Mouse (Mus musculus) lung, embryonic 14.5 days (tissue): ENCODE measurements at regions not wholly inside any gene's neighbourhood (a gene's known extent, or its start where the extent isn't known, plus 50 kb on each side); places are given as distances from the start of the nearest gene placed in this dataset.

Experiments used
- ATAC-seq: fragments of 200-750 bp; cut with Nextera tagmentation; 2 replicates; pipeline ENCODE4 v1.8.0; 2017; ENCODE audit warnings: mild to moderate bottlenecking, moderate TSS enrichment, moderate library complexity; ENCODE audit not compliant: insufficient read depth
- DNase-seq: peaks from one replicate; pipeline ENCODE4 v3.0.0-alpha.2; 2015
- H3K27ac ChIP-seq: fragments of 300-500 bp; sonication (generic); 2 replicates; pipeline ENCODE4 v1.5.1; 2014; ENCODE audit warnings: low read depth, mild to moderate bottlenecking, moderate library complexity
- H3K27me3 ChIP-seq: fragments of 300-500 bp; sonication (generic); 2 replicates; pipeline ENCODE4 v1.6.1; 2014; ENCODE audit warnings: low read length, control low read depth; ENCODE audit not compliant: insufficient read depth
- H3K36me3 ChIP-seq: fragments of 300-500 bp; sonication (generic); 2 replicates; pipeline ENCODE4 v1.6.1; 2014; ENCODE audit warnings: control low read depth; ENCODE audit not compliant: insufficient read depth
- H3K4me1 ChIP-seq: fragments of 300-500 bp; sonication (generic); 2 replicates; pipeline ENCODE4 v1.6.1; 2014; ENCODE audit warnings: antibody characterized with exemption, control low read depth; ENCODE audit not compliant: insufficient read depth
- H3K4me2 ChIP-seq: fragments of 300-500 bp; sonication (generic); 2 replicates; pipeline ENCODE4 v1.6.1; 2014; ENCODE audit warnings: mild to moderate bottlenecking
- H3K4me3 ChIP-seq: fragments of 300-500 bp; sonication (generic); 2 replicates; pipeline ENCODE4 v1.5.1; 2014; ENCODE audit warnings: low read depth, low read length
- H3K9ac ChIP-seq: fragments of 300-500 bp; sonication (generic); 2 replicates; pipeline ENCODE4 v1.6.1; 2014
- H3K9me3 ChIP-seq: fragments of 300-500 bp; sonication (generic); 2 replicates; pipeline ENCODE4 v1.6.1; 2016; ENCODE audit warnings: low read depth, low read length, control low read depth
- CTCF ChIP-seq: IDR thresholded peaks from 2 replicates; pipeline ENCODE4 v1.5.1; 2016; ENCODE audit warnings: antibody characterized with exemption, low read depth
- WGBS: fragments of 180-500 bp; shearing (Covaris S2); extraction: QIAGEN DNeasy Blood & Tissue Kit; methylation state at CpG from one replicate; pipeline ENCODE4 v1.1.7; 2014; 5-methylcytosine and 5-hydroxymethylcytosine counted together

DNA sequence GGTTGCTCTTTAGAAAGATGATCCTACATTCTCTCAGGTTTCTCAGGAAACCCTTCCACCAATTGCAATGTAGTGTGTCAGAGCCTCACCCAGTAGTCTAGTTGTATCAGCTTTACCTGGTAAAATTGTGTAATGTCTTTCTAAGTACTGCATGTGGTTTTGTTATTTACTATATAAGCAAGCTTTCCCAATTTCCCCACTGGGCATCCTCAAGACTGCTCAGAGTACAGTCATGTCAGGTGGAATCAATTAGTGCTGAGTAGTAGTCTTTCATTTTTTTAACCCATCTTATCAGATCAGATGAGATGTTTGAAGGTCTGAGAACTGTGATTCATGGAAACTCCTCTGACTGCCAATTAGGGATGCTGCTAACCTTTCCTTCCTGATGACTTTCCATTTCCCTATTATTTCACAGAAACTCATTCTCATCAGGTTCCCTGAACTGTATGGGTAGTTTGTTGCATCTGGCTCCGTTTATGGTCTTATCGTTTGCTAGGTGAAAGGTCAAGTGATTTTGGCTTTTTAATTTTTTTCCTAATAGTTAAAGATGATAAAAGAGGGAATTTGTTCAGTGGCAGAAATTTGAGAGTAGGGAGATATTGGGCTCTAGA, 393.6 kb upstream of the Cobl start:
- H3K4me1 ChIP-seq = no peaks in the 10 kb centered on the region
- no peak overlapping the region for H3K27ac ChIP-seq
- H3K36me3 ChIP-seq = no peaks in the 10 kb centered on the region
- no peak overlapping the region for H3K4me2 ChIP-seq
- ATAC-seq = no peak
- no peak for DNase-seq
- WGBS = 85% methylated on average over 2 of the region's 2 CpGs
- H3K9me3 ChIP-seq = no peaks in the 10 kb centered on the region
- H3K9ac ChIP-seq = no peak overlapping the region
- no peak for TF ChIP-seq CTCF
- H3K4me3 ChIP-seq = no peak overlapping the region
- H3K27me3 ChIP-seq = no peaks in the 10 kb centered on the region

DNA sequence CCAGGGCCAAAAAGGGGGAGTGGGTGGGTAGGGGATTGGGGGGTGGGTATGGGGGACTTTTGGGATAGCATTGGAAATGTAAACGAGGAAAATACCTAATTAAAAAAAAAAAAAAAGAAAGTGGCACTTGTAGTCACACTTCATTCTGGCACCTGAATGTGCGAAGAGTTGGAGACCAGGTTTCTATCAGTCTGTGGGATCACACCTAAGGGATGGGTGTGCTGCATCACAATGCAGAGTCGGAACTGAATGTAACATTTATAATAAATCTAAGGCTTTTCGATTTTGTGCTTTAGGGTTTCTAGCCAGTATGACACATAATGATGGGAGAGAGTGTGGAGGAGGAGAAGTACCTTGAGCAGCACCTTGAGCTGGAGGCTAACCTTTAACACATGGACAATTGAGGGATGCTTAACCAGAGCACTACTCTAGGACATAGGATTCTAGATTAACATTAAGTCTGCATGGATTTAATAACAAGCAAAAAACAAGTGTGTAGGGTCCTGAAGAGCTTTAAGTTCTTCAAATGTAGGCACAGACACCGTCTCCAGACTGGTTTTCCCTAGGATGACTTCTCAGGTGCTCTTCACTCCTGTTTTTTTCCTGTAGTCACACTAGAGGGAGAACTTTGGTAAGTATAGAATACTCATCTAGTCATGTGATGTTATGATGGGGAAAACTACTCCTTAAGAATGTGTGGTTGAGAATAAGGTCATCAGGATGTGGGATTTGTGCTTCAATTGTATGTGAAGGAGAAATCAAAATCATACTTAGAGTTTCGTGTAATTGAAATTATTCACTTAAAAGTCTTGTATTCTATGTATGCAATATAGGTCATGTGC, 392.8 kb upstream of the Cobl start:
- ATAC-seq (no peak), DNase-seq (no peak)
- Histone ChIP-seq H3K9ac (no peak overlapping the region), H3K4me3 (no peak overlapping the region), H3K9me3 (no peaks in the 10 kb centered on the region), H3K36me3 (no peaks in the 10 kb centered on the region), H3K27ac (no peak overlapping the region), H3K27me3 (no peaks in the 10 kb centered on the region), H3K4me2 (no peak overlapping the region), H3K4me1 (no peaks in the 10 kb centered on the region)
- WGBS = 74% methylated on average over 6 of the region's 6 CpGs
- TF ChIP-seq CTCF = no peak

DNA sequence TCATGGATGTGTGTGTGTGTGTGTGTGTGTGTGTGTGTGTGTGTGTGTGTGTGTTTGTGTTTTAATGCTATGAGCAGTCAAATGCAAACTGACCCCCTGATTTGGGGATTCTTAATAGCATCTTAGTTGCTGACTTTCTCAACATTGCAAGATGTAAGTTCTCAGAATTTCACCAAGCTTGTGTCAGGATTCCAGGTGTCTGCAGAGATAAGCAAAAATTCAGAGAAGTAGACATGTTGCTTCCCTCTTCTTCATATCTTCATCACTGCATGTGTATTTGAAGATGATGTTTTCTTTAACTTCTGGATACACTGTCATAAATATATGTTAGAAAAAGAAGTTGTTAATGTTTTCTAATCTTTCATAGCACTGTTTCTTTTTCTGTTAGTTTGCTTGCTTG, 383.0 kb upstream of the Cobl start:
- DNase-seq = no peak
- no peak for ATAC-seq
- Histone ChIP-seq H3K4me2 (no peak overlapping the region), H3K27ac (no peak overlapping the region), H3K36me3 (no peaks in the 10 kb centered on the region), H3K9me3 (no peaks in the 10 kb centered on the region), H3K4me3 (no peak overlapping the region), H3K27me3 (no peaks in the 10 kb centered on the region), H3K4me1 (no peaks in the 10 kb centered on the region), H3K9ac (no peak overlapping the region)
- TF ChIP-seq CTCF = no peak

DNA sequence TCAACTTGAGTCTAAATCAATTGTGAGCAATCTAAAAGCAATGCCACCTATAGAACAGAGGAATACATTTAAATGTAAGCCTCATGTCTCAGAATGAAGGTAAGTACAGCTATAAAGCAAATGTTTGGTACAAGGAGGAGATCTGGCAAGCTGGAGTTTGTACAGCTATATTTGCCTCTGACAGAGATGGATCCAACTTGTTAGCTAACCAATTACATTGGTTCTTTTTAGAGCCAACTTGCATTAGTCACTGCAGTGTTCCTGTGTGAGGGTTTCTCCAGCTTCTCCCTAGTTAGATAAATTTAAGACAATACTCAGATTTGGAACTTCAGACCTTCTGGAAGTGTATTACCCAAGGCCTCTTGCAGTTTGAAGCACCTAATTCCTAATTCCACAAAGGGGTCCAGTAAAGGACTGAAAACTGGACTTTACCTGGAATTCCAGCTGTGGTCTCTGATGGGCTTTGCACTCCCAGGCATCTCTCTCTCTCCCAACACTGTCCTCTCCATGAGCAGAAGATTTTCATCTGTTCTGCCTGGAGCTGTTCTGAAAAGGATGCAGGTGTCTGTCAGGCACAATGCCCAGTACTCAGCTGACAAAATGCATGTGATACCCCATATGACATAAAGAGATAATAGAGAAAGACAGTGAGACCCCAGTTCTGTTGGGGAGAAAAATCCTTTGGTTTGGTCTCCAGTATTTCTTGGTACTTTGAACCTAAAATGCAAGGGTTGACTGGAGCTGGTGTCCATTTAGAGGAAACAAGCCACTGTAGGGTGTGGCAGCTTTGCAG, 379.1 kb upstream of the Cobl start:
- H3K9ac ChIP-seq = no peak overlapping the region
- H3K27me3 ChIP-seq = no peaks in the 10 kb centered on the region
- no peak for TF ChIP-seq CTCF
- ATAC-seq (no peak), DNase-seq (no peak)
- H3K27ac ChIP-seq = no peak overlapping the region
- H3K4me1 ChIP-seq = no peaks in the 10 kb centered on the region
- H3K4me3 ChIP-seq = no peak overlapping the region
- no peak overlapping the region for H3K4me2 ChIP-seq
- no peaks in the 10 kb centered on the region for H3K9me3 ChIP-seq
- no peaks in the 10 kb centered on the region for H3K36me3 ChIP-seq

DNA sequence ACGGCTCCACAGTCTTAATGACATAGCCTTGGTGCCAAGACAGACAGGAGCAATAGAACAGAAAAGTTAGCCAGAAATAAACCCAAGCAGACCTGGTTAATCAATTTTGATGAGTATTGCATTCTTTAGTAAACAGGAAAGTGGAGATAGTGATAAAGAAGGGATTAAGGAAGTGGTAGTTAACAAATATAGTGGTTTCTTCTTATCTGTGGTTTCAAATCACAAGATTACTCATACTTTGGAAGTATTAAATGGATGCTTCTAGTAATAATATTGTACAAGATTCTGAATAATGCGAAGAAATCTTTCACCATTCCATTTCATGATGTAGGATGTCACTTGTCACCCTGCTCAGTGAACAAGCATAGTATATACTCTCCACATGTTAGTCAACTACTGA, 376.6 kb upstream of the Cobl start:
- Histone ChIP-seq H3K27ac (no peak overlapping the region), H3K27me3 (no peaks in the 10 kb centered on the region), H3K36me3 (no peaks in the 10 kb centered on the region), H3K4me2 (no peak overlapping the region), H3K4me3 (no peak overlapping the region), H3K9ac (no peak overlapping the region), H3K9me3 (no peaks in the 10 kb centered on the region), H3K4me1 (no peaks in the 10 kb centered on the region)
- ATAC-seq (no peak), DNase-seq (no peak)
- WGBS = 77% methylated on average over 2 of the region's 2 CpGs
- TF ChIP-seq CTCF = no peak

DNA sequence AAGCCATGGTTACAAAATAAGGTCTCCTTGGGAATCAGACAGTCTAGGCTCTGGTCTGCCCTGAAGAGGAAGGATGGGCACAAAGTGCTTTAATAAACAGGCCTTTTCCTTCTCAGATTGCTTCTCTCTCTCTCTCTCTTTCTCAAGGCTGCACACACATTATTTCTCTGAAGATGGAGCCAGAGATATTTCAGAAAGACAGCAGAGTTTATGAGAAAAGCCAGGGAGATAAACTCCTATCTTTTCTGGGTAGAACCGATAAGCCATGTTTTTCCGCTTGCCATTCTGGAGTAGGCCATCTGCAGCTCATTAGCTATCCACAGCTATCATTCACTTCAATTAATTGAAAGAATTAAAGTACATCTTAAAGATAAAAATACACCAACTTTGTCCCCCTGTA, 373.2 kb upstream of the Cobl start:
- no peaks in the 10 kb centered on the region for H3K4me1 ChIP-seq
- H3K4me3 ChIP-seq = no peak overlapping the region
- no peaks in the 10 kb centered on the region for H3K9me3 ChIP-seq
- ATAC-seq (no peak), DNase-seq (no peak)
- no peaks in the 10 kb centered on the region for H3K27me3 ChIP-seq
- H3K4me2 ChIP-seq = no peak overlapping the region
- H3K27ac ChIP-seq = no peak overlapping the region
- no peak for TF ChIP-seq CTCF
- no peak overlapping the region for H3K9ac ChIP-seq
- H3K36me3 ChIP-seq = no peaks in the 10 kb centered on the region
- 68% methylated on average over 2 of the region's 2 CpGs for WGBS

DNA sequence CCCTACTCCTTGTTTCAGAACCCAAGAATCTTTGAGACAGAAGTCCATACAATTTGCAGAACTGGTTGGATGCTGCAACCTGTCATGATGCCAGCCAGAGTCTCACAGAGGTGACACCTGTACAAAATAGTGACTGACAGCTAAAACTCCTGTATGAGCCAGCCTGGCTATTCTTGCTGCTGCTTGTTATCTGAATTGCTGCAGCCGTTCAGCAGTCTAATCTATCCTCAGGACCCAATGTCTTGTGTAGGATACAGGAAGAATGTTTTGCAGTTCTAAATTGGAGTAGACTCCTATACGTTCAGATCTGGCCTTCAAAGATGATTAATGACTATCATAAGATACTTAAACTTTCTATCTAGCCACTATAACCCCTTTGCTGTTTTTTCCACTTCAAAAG, 372.6 kb upstream of the Cobl start:
- H3K9ac ChIP-seq = no peak overlapping the region
- H3K4me3 ChIP-seq = no peak overlapping the region
- no peak for DNase-seq
- H3K36me3 ChIP-seq = no peaks in the 10 kb centered on the region
- H3K4me2 ChIP-seq = no peak overlapping the region
- ATAC-seq = no peak
- no peak for TF ChIP-seq CTCF
- H3K27ac ChIP-seq = no peak overlapping the region
- no peaks in the 10 kb centered on the region for H3K27me3 ChIP-seq
- H3K4me1 ChIP-seq = no peaks in the 10 kb centered on the region
- WGBS = 31% methylated on average over 2 of the region's 2 CpGs
- H3K9me3 ChIP-seq = no peaks in the 10 kb centered on the region
